Comparison of ENCODE assay signal across 8 mouse cellular contexts in genomic region chr12:52700697-52701191, GRCm38 (mm10). TPM values are rescaled to one million over a fixed set of nuclear protein-coding genes. Genes with fewer than 3 reads are reported as not detected.
DNase-seq lines count a peak whose midpoint lies in the region; ATAC-seq and TF ChIP-seq lines count a peak whose summit lies in the region.

No protein-coding gene starts in this region.

- WGBS in heart, embryonic 12.5 days: 49% methylated on average over 15 of the region's 15 CpGs
- WGBS in embryonic facial prominence, embryonic 10.5 days: 26% methylated on average over 15 of the region's 15 CpGs
- 52% methylated on average over 15 of the region's 15 CpGs for WGBS in intestine, postnatal 0 days
- 10% methylated on average over 15 of the region's 15 CpGs for WGBS in olfactory bulb, adult 2 months

- H3K9me3 ChIP-seq in heart, embryonic 12.5 days (replicated peaks): no peaks in the 10 kb centered on the region
- no peaks in the 10 kb centered on the region for H3K9me3 ChIP-seq in ES-E14 (ENCODE audit: control insufficient read depth, insufficient read depth, low read depth, low read length)
- no peaks in the 10 kb centered on the region for H3K9me3 ChIP-seq in embryonic facial prominence, embryonic 10.5 days
- no peaks in the 10 kb centered on the region for H3K9me3 ChIP-seq in intestine, postnatal 0 days (ENCODE audit: control insufficient read depth)

- no peak for TF ChIP-seq CTCF in intestine, postnatal 0 days (IDR thresholded peaks at IDR 0.05; ENCODE audit: low read depth)
- no peak for TF ChIP-seq CTCF in olfactory bulb, adult 2 months (IDR thresholded peaks at IDR 0.05; ENCODE audit: insufficient read depth, low read depth, low read length)

- in situ Hi-C loops in ES-E14 (cut with MboI; ENCODE audit: low sequenced_read_pairs in 2 of 2, unreplicated experiment in 2 of 2): no loop called here

- H3K9ac ChIP-seq in heart, embryonic 12.5 days: no peak overlapping the region
- peak overlapping the region; percentile 19 for H3K9ac ChIP-seq in ES-E14 (ENCODE audit: insufficient read depth, low read depth, low read length, poor library complexity, severe bottlenecking)
- no peak overlapping the region for H3K9ac ChIP-seq in intestine, postnatal 0 days (ENCODE audit: low read depth, low read length)

- ATAC-seq in heart, embryonic 12.5 days (ENCODE audit: insufficient number of reproducible peaks, low FRiP score): no peak
- no peak for ATAC-seq in intestine, postnatal 0 days

- peak overlapping the region; percentile 54 for H3K4me2 ChIP-seq in heart, embryonic 12.5 days
- peak overlapping the region; percentile 49; the same call in 1 of the 2 replicates for H3K4me2 ChIP-seq in intestine, postnatal 0 days (replicated peaks; ENCODE audit: low read depth)

- peaks cover 15% of the 10 kb centered on the region for H3K4me1 ChIP-seq in heart, embryonic 12.5 days (replicated peaks)
- peaks cover 0 to 2% of the 10 kb centered on the region in 2 experiments; a peak in 1 of 4 replicates for H3K4me1 ChIP-seq in ES-E14 (ENCODE audit: control insufficient read depth in 2 of 2, insufficient read depth in 2 of 2, low read length in 2 of 2, poor library complexity in 1 of 2)
- H3K4me1 ChIP-seq in embryonic facial prominence, embryonic 10.5 days: peaks cover 47% of the 10 kb centered on the region
- peaks cover 7% of the 10 kb centered on the region for H3K4me1 ChIP-seq in intestine, postnatal 0 days (replicated peaks; ENCODE audit: control insufficient read depth, insufficient read depth, low read length)
- peaks cover 2% of the 10 kb centered on the region for H3K4me1 ChIP-seq in olfactory bulb, adult 2 months (ENCODE audit: control insufficient read depth, insufficient read depth, low read length)

- intact Hi-C loops in heart, postnatal 25 days (cut with DNase I): loop anchor here (10.0 kb wide), 1 partner anchor 194 kb away; no protein-coding TSS in a partner anchor
- intact Hi-C loops in gastrocnemius, postnatal 36 days (cut with DNase I): no loop called here

- H3K27ac ChIP-seq in heart, embryonic 12.5 days (ENCODE audit: poor library complexity, severe bottlenecking): no peak overlapping the region
- H3K27ac ChIP-seq in ES-E14 (ENCODE audit: insufficient read depth, low read depth, low read length, poor library complexity, severe bottlenecking): no peak overlapping the region
- peak overlapping the region; percentile 64 for H3K27ac ChIP-seq in embryonic facial prominence, embryonic 10.5 days (replicated peaks)
- peak overlapping the region; percentile 15; the same call in 1 of the 2 replicates for H3K27ac ChIP-seq in intestine, postnatal 0 days (ENCODE audit: low read depth, low read length)
- H3K27ac ChIP-seq in olfactory bulb, adult 2 months (ENCODE audit: insufficient read depth, low read depth, low read length): peak overlapping the region; percentile 52

- 0 out of 2 replicates have a peak overlapping the region, but pooled peaks have one; percentile 8 for H3K4me3 ChIP-seq in heart, embryonic 12.5 days
- peak overlapping the region; percentile 31 to 46; a peak in 3 of 4 replicates for H3K4me3 ChIP-seq in ES-E14 (ENCODE audit: insufficient read depth in 1 of 2, low read depth in 1 of 2, low read length in 2 of 2, poor library complexity in 1 of 2, severe bottlenecking in 1 of 2)
- H3K4me3 ChIP-seq in embryonic facial prominence, embryonic 10.5 days: peak overlapping the region; percentile 42
- no peak overlapping the region for H3K4me3 ChIP-seq in intestine, postnatal 0 days (ENCODE audit: low read depth, low read length)
- H3K4me3 ChIP-seq in olfactory bulb, adult 2 months (ENCODE audit: insufficient read depth, low read depth, low read length): peak overlapping the region; percentile 79

- no peak for DNase-seq in heart, postnatal 25 days (ENCODE audit: low spot score)
- DNase-seq in ES-E14 (ENCODE audit: low read depth, low spot score): no peak
- peak; percentile 49 for DNase-seq in embryonic facial prominence, embryonic 10.5 days (ENCODE audit: low spot score)
- DNase-seq in gastrocnemius, postnatal 36 days: no peak
- DNase-seq in spleen, postnatal 36 days (ENCODE audit: low spot score in 2 of 2): no peak

- H3K36me3 ChIP-seq in heart, embryonic 12.5 days: no peaks in the 10 kb centered on the region
- H3K36me3 ChIP-seq in ES-E14 (ENCODE audit: control insufficient read depth, insufficient read depth, low read length, poor library complexity, severe bottlenecking): no peaks in the 10 kb centered on the region
- H3K36me3 ChIP-seq in embryonic facial prominence, embryonic 10.5 days (replicated peaks): no peaks in the 10 kb centered on the region
- H3K36me3 ChIP-seq in intestine, postnatal 0 days (ENCODE audit: control insufficient read depth, insufficient read depth): no peaks in the 10 kb centered on the region

- TF ChIP-seq POLR2A in olfactory bulb, adult 2 months (IDR thresholded peaks at IDR 0.05; ENCODE audit: insufficient read depth, low read depth, low read length): no peak

- no peaks in the 10 kb centered on the region for H3K27me3 ChIP-seq in heart, embryonic 12.5 days (replicated peaks)
- H3K27me3 ChIP-seq in embryonic facial prominence, embryonic 10.5 days (replicated peaks; ENCODE audit: low read depth, poor library complexity, severe bottlenecking): no peaks in the 10 kb centered on the region; the same call in 1 of the 2 replicates
- no peaks in the 10 kb centered on the region for H3K27me3 ChIP-seq in intestine, postnatal 0 days (replicated peaks; ENCODE audit: control insufficient read depth, insufficient read depth, low read length)

TF ChIP-seq in ES-E14, 5 proteins besides CTCF, POLR2A, EP300 and RAD21:
- TF ChIP-seq MAFK (IDR thresholded peaks at IDR 0.05; ENCODE audit: insufficient read depth, low read depth, low read length): no peak
- TF ChIP-seq CHD2 (IDR thresholded peaks at IDR 0.05; ENCODE audit: low read depth, low read length): no peak
- no peak for TF ChIP-seq ZC3H11A (IDR thresholded peaks at IDR 0.05; ENCODE audit: borderline replicate concordance, low read depth, low read length)
- TF ChIP-seq HCFC1 (IDR thresholded peaks at IDR 0.05; ENCODE audit: borderline replicate concordance, insufficient read depth, low read length): no peak
- no peak for TF ChIP-seq ZNF384 (IDR thresholded peaks at IDR 0.05; ENCODE audit: low read depth, low read length)

RNA-seq across cellular contexts. Expression of gene Akap6, which starts 1.6 kb away (rescaled TPM):
- polyA plus RNA-seq in heart, embryonic 12.5 days (2016; fragmentation: Nextera tagmentation; extraction: Ambion mirVana): 9.7 and 10.5 TPM in 2 replicates
- total RNA-seq in heart, postnatal 25 days (2021): 100 to 1,000 TPM in 1 of 2 experiments, 10 to 100 TPM in 1; 93.5 to 103 TPM
- under 0.01 and 0.09 TPM in 2 replicates for total RNA-seq in ES-E14 (2012; rRNA removed)
- 4.3 and 4.4 TPM in 2 replicates for polyA plus RNA-seq in embryonic facial prominence, embryonic 10.5 days (2016; fragmentation: Nextera tagmentation; extraction: Ambion mirVana)
- polyA plus RNA-seq in intestine, postnatal 0 days (2015; fragmentation: Nextera tagmentation; extraction: Ambion mirVana): 0.73 and 1.1 TPM in 2 replicates
- polyA plus RNA-seq in olfactory bulb, adult 2 months (2012; ENCODE audit: insufficient read depth, insufficient read length, low replicate concordance, missing spikeins): not detected in 2 replicates
- 10 to 100 TPM; 25.8 to 26.1 TPM for total RNA-seq in gastrocnemius, postnatal 36 days (2021)

Comparison
In these comparisons a context has a peak if more than half of its experiments do, and no peak if none do; other contexts are left out.
1. H3K27ac ChIP-seq: peak in embryonic facial prominence, embryonic 10.5 days (single experiment), intestine, postnatal 0 days (single experiment) and olfactory bulb, adult 2 months (single experiment); none in heart, embryonic 12.5 days (single experiment) and ES-E14 (single experiment).